Mouse (Mus musculus): ENCODE data around the gene Iah1. TPM values are rescaled to one million over a fixed set of nuclear protein-coding genes. Genes with fewer than 3 reads are reported as not detected.

The Iah1 gene
- total RNA-seq (2023) = 10 to 100 TPM; 18.3 to 19.2 TPM

GRCm38 (mm10) chr12:21315923-21316868 is at the start of gene Iah1:
Gene Iah1 (plus strand): TSS chr12:21316389.

GRCm38 (mm10) chr12:21284761-21285441 is 31.3 kb upstream of the Iah1 start, which contains the start of gene Cpsf3:
Gene Cpsf3 (plus strand): TSS chr12:21285391.

GRCm38 (mm10) chr12:21286243-21286622 is 30.0 kb upstream of the Iah1 start, which contains the start of gene Itgb1bp1:
Gene Itgb1bp1 (minus strand): TSS chr12:21286284.

GRCm38 (mm10) chr12:21373100-21373819 is 57.1 kb downstream of the Iah1 start, which contains the start of gene Adam17:
Gene Adam17 (minus strand): TSS chr12:21373632.

Other genes starting within 250 kb of the Iah1 start
- 10 to 100 TPM; 55.9 to 59.6 TPM for gene Cpsf3, start 31.0 kb upstream of the Iah1 start, total RNA-seq (2023)
- 10 to 100 TPM; 30.8 to 43.7 TPM for gene Itgb1bp1, start 30.1 kb upstream of the Iah1 start, total RNA-seq (2023)
- gene Adam17, start 57.2 kb downstream of the Iah1 start, total RNA-seq (2023) = 10 to 100 TPM; 51.4 to 60.2 TPM
- gene Ywhaq, start 101.2 kb downstream of the Iah1 start, total RNA-seq (2023) = 10 to 100 TPM; 88.1 to 98.4 TPM